Mouse (Mus musculus): Measurements from ENCODE around the gene Hnf4a. TPM values are rescaled to one million over a fixed set of nuclear protein-coding genes. Genes with fewer than 3 reads are reported as not detected.

Hnf4a gene
- polyA plus RNA-seq, 1 experiment from 2014 or later, result 21.6 TPM

- 83% methylated on average over 9 of the region's 9 CpGs for WGBS
- ATAC-seq (replicated peaks; ENCODE audit: low FRiP score, low read depth), result no peak
These were observed 26.6 kb downstream of the Hnf4a start for GRCm38 (mm10) chr2:163533226-163533625.

GRCm38 (mm10) chr2:163534958-163535524 lies 28.4 kb downstream of the Hnf4a start:
- H3K27ac ChIP-seq, result peak overlapping the region; percentile 21; the same call in 1 of the 2 replicates
- H3K36me3 ChIP-seq (ENCODE audit: insufficient read depth, low read length), result no peaks in the 10 kb centered on the region
- H3K9me3 ChIP-seq (replicated peaks; ENCODE audit: low read length), result no peaks in the 10 kb centered on the region
- H3K4me1 ChIP-seq (replicated peaks; ENCODE audit: insufficient read depth, low read length), result no peaks in the 10 kb centered on the region
- H3K4me3 ChIP-seq (replicated peaks; ENCODE audit: low read depth, low read length), result 0 out of 2 replicates have a peak overlapping the region, but pooled peaks have one; percentile 13
- DNase-seq (ENCODE audit: low spot score) (peak; percentile 92), ATAC-seq (replicated peaks; ENCODE audit: low FRiP score, low read depth) (peak; percentile 89)
- H3K27me3 ChIP-seq (ENCODE audit: insufficient read depth, low read length), result no peaks in the 10 kb centered on the region
- peak; percentile 96 for TF ChIP-seq CTCF (IDR thresholded peaks at IDR 0.05; ENCODE audit: low read depth)
- WGBS, result 4% methylated on average over 22 of the region's 22 CpGs
- 0 out of 2 replicates have a peak overlapping the region, but pooled peaks have one; percentile 14 for H3K9ac ChIP-seq (ENCODE audit: low read depth, low read length)
- H3K4me2 ChIP-seq (ENCODE audit: low read length), result peak overlapping the region; percentile 58

More at GRCm38 (mm10) chr2:163533226-163533625, 26.6 kb downstream of the Hnf4a start:
- Histone ChIP-seq H3K4me3 (replicated peaks; ENCODE audit: low read depth, low read length) (no peak overlapping the region), H3K4me2 (ENCODE audit: low read length) (no peak overlapping the region), H3K36me3 (ENCODE audit: insufficient read depth, low read length) (no peaks in the 10 kb centered on the region), H3K9me3 (replicated peaks; ENCODE audit: low read length) (no peaks in the 10 kb centered on the region), H3K27me3 (ENCODE audit: insufficient read depth, low read length) (no peaks in the 10 kb centered on the region), H3K4me1 (replicated peaks; ENCODE audit: insufficient read depth, low read length) (no peaks in the 10 kb centered on the region), H3K9ac (ENCODE audit: low read depth, low read length) (no peak overlapping the region), H3K27ac (no peak overlapping the region)
- no peak for TF ChIP-seq CTCF (IDR thresholded peaks at IDR 0.05; ENCODE audit: low read depth)
- no peak for DNase-seq (ENCODE audit: low spot score)

GRCm38 (mm10) chr2:163537443-163537842 lies 30.8 kb downstream of the Hnf4a start:
- ATAC-seq (replicated peaks; ENCODE audit: low FRiP score, low read depth) (no peak), DNase-seq (ENCODE audit: low spot score) (no peak)
- no peaks in the 10 kb centered on the region for H3K36me3 ChIP-seq (ENCODE audit: insufficient read depth, low read length)
- H3K4me2 ChIP-seq (ENCODE audit: low read length), result no peak overlapping the region
- no peaks in the 10 kb centered on the region for H3K9me3 ChIP-seq (replicated peaks; ENCODE audit: low read length)
- H3K9ac ChIP-seq (ENCODE audit: low read depth, low read length), result no peak overlapping the region
- WGBS, result 74% methylated on average over 5 of the region's 5 CpGs
- H3K4me1 ChIP-seq (replicated peaks; ENCODE audit: insufficient read depth, low read length), result no peaks in the 10 kb centered on the region
- no peak overlapping the region for H3K4me3 ChIP-seq (replicated peaks; ENCODE audit: low read depth, low read length)
- H3K27ac ChIP-seq, result no peak overlapping the region
- no peaks in the 10 kb centered on the region for H3K27me3 ChIP-seq (ENCODE audit: insufficient read depth, low read length)
- TF ChIP-seq CTCF (IDR thresholded peaks at IDR 0.05; ENCODE audit: low read depth), result no peak

- Histone ChIP-seq H3K27ac (0 out of 2 replicates have a peak overlapping the region, but pooled peaks have one; percentile 25), H3K9me3 (replicated peaks; ENCODE audit: low read length) (no peaks in the 10 kb centered on the region), H3K9ac (ENCODE audit: low read depth, low read length) (no peak overlapping the region), H3K4me3 (replicated peaks; ENCODE audit: low read depth, low read length) (no peak overlapping the region), H3K4me2 (ENCODE audit: low read length) (no peak overlapping the region), H3K27me3 (ENCODE audit: insufficient read depth, low read length) (no peaks in the 10 kb centered on the region), H3K36me3 (ENCODE audit: insufficient read depth, low read length) (no peaks in the 10 kb centered on the region), H3K4me1 (replicated peaks; ENCODE audit: insufficient read depth, low read length) (no peaks in the 10 kb centered on the region)
- DNase-seq (ENCODE audit: low spot score) (no peak), ATAC-seq (replicated peaks; ENCODE audit: low FRiP score, low read depth) (no peak)
- 82% methylated on average over 2 of the region's 2 CpGs for WGBS
- no peak for TF ChIP-seq CTCF (IDR thresholded peaks at IDR 0.05; ENCODE audit: low read depth)
These were observed 31.8 kb downstream of the Hnf4a start for GRCm38 (mm10) chr2:163538410-163538809.

- no peaks in the 10 kb centered on the region for H3K9me3 ChIP-seq (replicated peaks; ENCODE audit: low read length)
- no peaks in the 10 kb centered on the region for H3K4me1 ChIP-seq (replicated peaks; ENCODE audit: insufficient read depth, low read length)
- DNase-seq (ENCODE audit: low spot score) (no peak), ATAC-seq (replicated peaks; ENCODE audit: low FRiP score, low read depth) (no peak)
- peak overlapping the region; percentile 14; the same call in 1 of the 2 replicates for H3K4me2 ChIP-seq (ENCODE audit: low read length)
- no peak for TF ChIP-seq CTCF (IDR thresholded peaks at IDR 0.05; ENCODE audit: low read depth)
- no peaks in the 10 kb centered on the region for H3K27me3 ChIP-seq (ENCODE audit: insufficient read depth, low read length)
- H3K36me3 ChIP-seq (ENCODE audit: insufficient read depth, low read length), result no peaks in the 10 kb centered on the region
- peak overlapping the region; percentile 72 for H3K27ac ChIP-seq
- WGBS, result 51% methylated on average over 13 of the region's 13 CpGs
- peak overlapping the region; percentile 5; the same call in 1 of the 2 replicates for H3K9ac ChIP-seq (ENCODE audit: low read depth, low read length)
- no peak overlapping the region for H3K4me3 ChIP-seq (replicated peaks; ENCODE audit: low read depth, low read length)
These were observed 32.9 kb downstream of the Hnf4a start for GRCm38 (mm10) chr2:163539321-163540040.

GRCm38 (mm10) chr2:163540231-163541117 lies 33.9 kb downstream of the Hnf4a start:
- H3K9ac ChIP-seq (ENCODE audit: low read depth, low read length), result peak overlapping the region; percentile 5; the same call in 1 of the 2 replicates
- no peak; the same call in 1 of the 2 replicates for TF ChIP-seq CTCF (IDR thresholded peaks at IDR 0.05; ENCODE audit: low read depth)

More at GRCm38 (mm10) chr2:163540231-163541117, 33.9 kb downstream of the Hnf4a start:
- Histone ChIP-seq H3K27me3 (ENCODE audit: insufficient read depth, low read length) (no peaks in the 10 kb centered on the region), H3K4me1 (replicated peaks; ENCODE audit: insufficient read depth, low read length) (no peaks in the 10 kb centered on the region), H3K4me3 (replicated peaks; ENCODE audit: low read depth, low read length) (no peak overlapping the region), H3K4me2 (ENCODE audit: low read length) (peak overlapping the region; percentile 14; the same call in 1 of the 2 replicates), H3K27ac (peak overlapping the region; percentile 72), H3K36me3 (ENCODE audit: insufficient read depth, low read length) (no peaks in the 10 kb centered on the region), H3K9me3 (replicated peaks; ENCODE audit: low read length) (no peaks in the 10 kb centered on the region)
- ATAC-seq (replicated peaks; ENCODE audit: low FRiP score, low read depth) (peak; percentile 81), DNase-seq (ENCODE audit: low spot score) (no peak)
- 76% methylated on average over 9 of the region's 9 CpGs for WGBS

Data from kidney, postnatal 0 days (tissue).